Mouse (Mus musculus) right cerebral cortex, postnatal 25 days (tissue): ENCODE results near the gene Dyrk3.

Experiments
- DNase-seq: peaks from one replicate; pipeline ENCODE4 v3.0.0; 2022

The Dyrk3 gene

GRCm38 (mm10) chr1:131107575-131108308, 30.4 kb downstream of the Dyrk3 start:
- no peak for DNase-seq

- DNase-seq = no peak
Measured at GRCm38 (mm10) chr1:131103776-131104424, 34.2 kb downstream of the Dyrk3 start.

- no peak for DNase-seq
Measured at GRCm38 (mm10) chr1:131100808-131101207, 37.3 kb downstream of the Dyrk3 start.

GRCm38 (mm10) chr1:131097700-131098094, 40.4 kb downstream of the Dyrk3 start, which contains the start of gene Mapkapk2:
TSS of gene Mapkapk2 (minus strand) at chr1:131097826.
- DNase-seq = peak; percentile 88

GRCm38 (mm10) chr1:131096803-131097699, 41.1 kb downstream of the Dyrk3 start:
- peak; percentile 42 for DNase-seq

GRCm38 (mm10) chr1:131096132-131096695, 41.9 kb downstream of the Dyrk3 start:
- no peak for DNase-seq

GRCm38 (mm10) chr1:131095574-131095973, 42.6 kb downstream of the Dyrk3 start:
- no peak for DNase-seq

GRCm38 (mm10) chr1:131093889-131094288, 44.3 kb downstream of the Dyrk3 start:
- no peak for DNase-seq

- no peak for DNase-seq
Measured at GRCm38 (mm10) chr1:131092846-131093245, 45.3 kb downstream of the Dyrk3 start.

GRCm38 (mm10) chr1:131092173-131092572, 46.0 kb downstream of the Dyrk3 start:
- DNase-seq = no peak

- DNase-seq = no peak
Measured at GRCm38 (mm10) chr1:131091481-131091880, 46.7 kb downstream of the Dyrk3 start.

- no peak for DNase-seq
Measured at GRCm38 (mm10) chr1:131090877-131091276, 47.3 kb downstream of the Dyrk3 start.

- DNase-seq = no peak
Measured at GRCm38 (mm10) chr1:131090261-131090660, 47.9 kb downstream of the Dyrk3 start.

GRCm38 (mm10) chr1:131089525-131090127, 48.5 kb downstream of the Dyrk3 start:
- no peak for DNase-seq

GRCm38 (mm10) chr1:131088547-131088946, 49.6 kb downstream of the Dyrk3 start:
- no peak for DNase-seq

GRCm38 (mm10) chr1:131086907-131087306, 51.2 kb downstream of the Dyrk3 start:
- DNase-seq = no peak

GRCm38 (mm10) chr1:131085957-131086739, 52.0 kb downstream of the Dyrk3 start:
- no peak for DNase-seq

GRCm38 (mm10) chr1:131085272-131085671, 52.9 kb downstream of the Dyrk3 start:
- DNase-seq = no peak

GRCm38 (mm10) chr1:131084289-131084688, 53.9 kb downstream of the Dyrk3 start:
- DNase-seq = no peak

- DNase-seq = no peak
Measured at GRCm38 (mm10) chr1:131083609-131084008, 54.5 kb downstream of the Dyrk3 start.

- no peak for DNase-seq
Measured at GRCm38 (mm10) chr1:131083122-131083521, 55.0 kb downstream of the Dyrk3 start.

- no peak for DNase-seq
Measured at GRCm38 (mm10) chr1:131080686-131081085, 57.5 kb downstream of the Dyrk3 start.
